9 mouse cellular contexts compared by ENCODE assay signal in the genomic region with DNA sequence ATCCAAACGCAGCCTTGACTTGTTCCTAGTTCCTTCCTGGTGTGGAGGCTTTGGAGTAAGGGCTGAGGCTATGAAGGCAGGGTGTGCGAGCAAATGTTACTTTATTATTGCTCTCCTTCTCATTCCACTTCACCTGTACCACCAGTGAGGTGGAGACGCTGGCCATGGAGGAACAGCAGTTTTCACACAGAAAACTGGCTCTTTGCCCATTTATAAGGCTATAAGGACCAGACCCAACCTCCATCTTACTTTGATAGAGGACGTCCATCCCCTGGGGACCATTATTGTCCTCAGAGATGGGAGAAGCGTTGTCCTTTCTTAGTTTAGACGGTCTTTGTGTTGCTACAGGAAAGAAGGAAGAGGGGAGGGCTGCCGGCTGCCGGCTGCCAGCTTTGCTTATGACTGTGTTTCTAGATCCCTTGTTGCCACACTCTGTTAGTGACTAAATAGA.
A peak's percentile ranks its signal among the peaks of the same experiment; 100 is the strongest.
DNase-seq lines count a peak whose midpoint lies in the region; ATAC-seq and TF ChIP-seq lines count a peak whose summit lies in the region.
"Had no signal": no experiment of that assay in that cellular context is flagged by ENCODE, and none has a peak within 500 bp of the region (broad histone marks: within the 10 kb centered on the region; RNA-seq: fewer than 3 reads in every experiment).

No protein-coding gene starts in this region.

- no peak for TF ChIP-seq POLR2A in liver, adult 2 months (IDR thresholded peaks at IDR 0.05; ENCODE audit: extremely low read depth, insufficient read depth, low read length)

- no peak for ATAC-seq in embryonic facial prominence, embryonic 14.5 days (ENCODE audit: low read depth)
- no peak for ATAC-seq in intestine, embryonic 14.5 days (replicated peaks; ENCODE audit: low FRiP score, low TSS enrichment, low read depth)
- ATAC-seq: inflammation-experienced regulatory T-cells, adult 6 months had no signal

- peak overlapping the region; percentile 67 for H3K27ac ChIP-seq in liver, adult 2 months (replicated peaks; ENCODE audit: insufficient read depth, low read depth, low read length)
- no peak overlapping the region for H3K27ac ChIP-seq in embryonic facial prominence, embryonic 14.5 days (replicated peaks; ENCODE audit: low read depth, low read length)
- no peak overlapping the region for H3K27ac ChIP-seq in intestine, embryonic 14.5 days (ENCODE audit: low read depth)

- peak overlapping the region; percentile 76 for H3K9ac ChIP-seq in liver, adult 2 months (ENCODE audit: low read depth, low read length)
- 0 out of 2 replicates have a peak overlapping the region, but pooled peaks have one; percentile 20 for H3K9ac ChIP-seq in embryonic facial prominence, embryonic 14.5 days (ENCODE audit: low read depth, low read length)
- H3K9ac ChIP-seq in intestine, embryonic 14.5 days (ENCODE audit: low read length), result peak overlapping the region; percentile 30; the same call in 1 of the 2 replicates

- TF ChIP-seq CTCF in liver, adult 2 months (IDR thresholded peaks at IDR 0.05; ENCODE audit: low read depth, low read length), result no peak

- 83% methylated on average over 8 of the region's 8 CpGs for WGBS in liver, adult 2 months
- 73% methylated on average over 8 of the region's 8 CpGs for WGBS in embryonic facial prominence, embryonic 14.5 days
- 50% methylated on average over 8 of the region's 8 CpGs for WGBS in intestine, embryonic 14.5 days

- H3K4me3 ChIP-seq in liver, adult 2 months (ENCODE audit: insufficient read depth, low read depth, low read length), result peak overlapping the region; percentile 48
- peak overlapping the region; percentile 7; the same call in 1 of the 2 replicates for H3K4me3 ChIP-seq in embryonic facial prominence, embryonic 14.5 days (ENCODE audit: low read depth, low read length)
- H3K4me3 ChIP-seq in intestine, embryonic 14.5 days (ENCODE audit: low read depth, low read length), result peak overlapping the region; percentile 27

- DNase-seq in liver, adult 2 months (ENCODE audit: extremely low read depth, low read depth, low spot score), result no peak
- DNase-seq in liver, result no peak
- no peak for DNase-seq in embryonic facial prominence, embryonic 14.5 days (ENCODE audit: low spot score)
- no peak for DNase-seq in intestine, embryonic 14.5 days (ENCODE audit: low spot score)
- peak; percentile 56 for DNase-seq in splenic B cell, adult 2 months (ENCODE audit: low read depth, low spot score)
- no peak for DNase-seq in adrenal gland, adult 2 months
- DNase-seq in frontal cortex, postnatal 36 days (ENCODE audit: low spot score in 2 of 2), result no peak
- DNase-seq: cerebellum, postnatal 10 days had no signal

- peaks cover 4% of the 10 kb centered on the region for H3K79me2 ChIP-seq in liver, adult 2 months (ENCODE audit: control insufficient read depth, insufficient read depth, low read length)

- no peaks in the 10 kb centered on the region for H3K9me3 ChIP-seq in embryonic facial prominence, embryonic 14.5 days (ENCODE audit: control insufficient read depth, low read length)
- no peaks in the 10 kb centered on the region for H3K9me3 ChIP-seq in intestine, embryonic 14.5 days (ENCODE audit: control insufficient read depth, low read length)

- no peaks in the 10 kb centered on the region for H3K36me3 ChIP-seq in liver, adult 2 months (ENCODE audit: control insufficient read depth, insufficient read depth, low read length)
- no peaks in the 10 kb centered on the region for H3K36me3 ChIP-seq in embryonic facial prominence, embryonic 14.5 days (ENCODE audit: control insufficient read depth, insufficient read depth, low read length)
- H3K36me3 ChIP-seq in intestine, embryonic 14.5 days (ENCODE audit: control insufficient read depth, insufficient read depth, low read length), result 0 out of 2 replicates have a peak, but pooled peaks cover 2% of the 10 kb centered on the region
- peaks cover 19% of the 10 kb centered on the region for H3K36me3 ChIP-seq in splenic B cell, adult 2 months (ENCODE audit: control insufficient read depth, insufficient read depth, low read length, poor library complexity, severe bottlenecking)

- H3K4me1 ChIP-seq in liver, adult 2 months (ENCODE audit: control insufficient read depth, insufficient read depth, low read length), result no peaks in the 10 kb centered on the region; the same call in 1 of the 2 replicates
- peaks cover 36% of the 10 kb centered on the region for H3K4me1 ChIP-seq in embryonic facial prominence, embryonic 14.5 days (ENCODE audit: control insufficient read depth, insufficient read depth, low read length)
- H3K4me1 ChIP-seq in intestine, embryonic 14.5 days (replicated peaks; ENCODE audit: control insufficient read depth, insufficient read depth, low read length), result peaks cover 53% of the 10 kb centered on the region

- no peaks in the 10 kb centered on the region for H3K27me3 ChIP-seq in liver, adult 2 months (ENCODE audit: control insufficient read depth, insufficient read depth, low read length)
- H3K27me3 ChIP-seq in embryonic facial prominence, embryonic 14.5 days (replicated peaks; ENCODE audit: control insufficient read depth, insufficient read depth, low read length), result no peaks in the 10 kb centered on the region; the same call in 1 of the 2 replicates
- no peaks in the 10 kb centered on the region for H3K27me3 ChIP-seq in intestine, embryonic 14.5 days (replicated peaks; ENCODE audit: control insufficient read depth, insufficient read depth, low read length)
- H3K27me3 ChIP-seq in splenic B cell, adult 2 months (ENCODE audit: control insufficient read depth, insufficient read depth, low read length, poor library complexity, severe bottlenecking), result no peaks in the 10 kb centered on the region

- peak overlapping the region; percentile 37 for H3K4me2 ChIP-seq in embryonic facial prominence, embryonic 14.5 days (ENCODE audit: low read depth, low read length)
- peak overlapping the region; percentile 54 for H3K4me2 ChIP-seq in intestine, embryonic 14.5 days (ENCODE audit: low read length)

Comparison
In these comparisons a context has a peak if more than half of its experiments do, and no peak if none do; other contexts are left out.
1. H3K9ac ChIP-seq: peak in every context shown above with its lines; median percentile 76 in liver, adult 2 months; 30 in intestine, embryonic 14.5 days; 20 in embryonic facial prominence, embryonic 14.5 days.